Mouse (Mus musculus): ENCODE measurements around the gene Ankrd13d. TPM values are rescaled to one million over a fixed set of nuclear protein-coding genes. Genes with fewer than 3 reads are reported as not detected.

Ankrd13d gene
- total and polyA plus RNA-seq, 3 experiments: 3.8 to 55.1 (median 13.2) TPM

GRCm38 (mm10) chr19:4229451-4230076 lies 53.4 kb downstream of the Ankrd13d start:
- H3K27me3 ChIP-seq (replicated peaks): peaks cover 8% of the 10 kb centered on the region
- no peak for DNase-seq (ENCODE audit: extremely low read depth)
- H3K36me3 ChIP-seq (replicated peaks in 1 of 2; ENCODE audit: control insufficient read depth in 1 of 2, insufficient read depth in 1 of 2, low read length in 1 of 2): peaks cover 0 to 5% of the 10 kb centered on the region in 2 experiments
- H3K27ac ChIP-seq (ENCODE audit: insufficient read depth, low read depth): no peak overlapping the region
- dilution Hi-C loops (cut with MboI; ENCODE audit: extremely low pct_ligation_motif_present, extremely low pct_unique_long_range_greater_than_20kb, low sequenced_read_pairs) (no loop called here), in situ Hi-C loops (cut with MboI; ENCODE audit: low pct_ligation_motif_present, low pct_unique_long_range_greater_than_20kb, low sequenced_read_pairs) (no loop called here)
- peaks cover 24 to 63% of the 10 kb centered on the region in 2 experiments for H3K4me1 ChIP-seq (ENCODE audit: control insufficient read depth in 1 of 2, insufficient read depth in 2 of 2)
- no peaks in the 10 kb centered on the region for H3K9me3 ChIP-seq (replicated peaks; ENCODE audit: low read length)
- H3K9ac ChIP-seq (ENCODE audit: insufficient read depth, low read depth): no peak overlapping the region
- no peaks in the 10 kb centered on the region for H3K79me2 ChIP-seq (replicated peaks; ENCODE audit: control insufficient read depth, extremely low read depth, insufficient read depth, poor library complexity, severe bottlenecking)
- H3K4me2 ChIP-seq (ENCODE audit: insufficient read depth, low read depth, poor library complexity, severe bottlenecking): no peak overlapping the region
- no peak overlapping the region for H3K4me3 ChIP-seq (replicated peaks in 1 of 3; ENCODE audit: low read depth in 2 of 3, low read length in 2 of 3, poor library complexity in 1 of 3)
- TF ChIP-seq ZNF384 (IDR thresholded peaks at IDR 0.05; ENCODE audit: low read depth, low read length) (no peak), TBP (conservative IDR thresholded peaks at IDR 0.05; ENCODE audit: low read depth, low read length) (no peak), JUN (IDR thresholded peaks at IDR 0.05; ENCODE audit: insufficient read depth, low read depth, low read length) (no peak), MXI1 (IDR thresholded peaks at IDR 0.05; ENCODE audit: low read depth, low read length) (no peak), SIN3A (IDR thresholded peaks at IDR 0.05; ENCODE audit: low read length) (no peak), HCFC1 (IDR thresholded peaks at IDR 0.05; ENCODE audit: low read depth, low read length) (no peak), SMC3 (IDR thresholded peaks at IDR 0.05; ENCODE audit: low read depth, low read length) (no peak), ZKSCAN1 (IDR thresholded peaks at IDR 0.05; ENCODE audit: borderline replicate concordance, low read depth, low read length) (no peak), MEF2A (IDR thresholded peaks at IDR 0.05; ENCODE audit: borderline replicate concordance, low read depth, low read length) (no peak), MYC (IDR thresholded peaks at IDR 0.05; ENCODE audit: low read depth, low read length) (no peak), EP300 (IDR thresholded peaks at IDR 0.05; ENCODE audit: low read length) (no peak), GABPA (IDR thresholded peaks at IDR 0.05; ENCODE audit: insufficient replicate concordance, low read depth, low read length) (no peak)

GRCm38 (mm10) chr19:4228891-4229290 lies 54.0 kb downstream of the Ankrd13d start:
- no peak overlapping the region for H3K4me2 ChIP-seq (ENCODE audit: insufficient read depth, low read depth, poor library complexity, severe bottlenecking)
- no peak for DNase-seq (ENCODE audit: extremely low read depth)
- H3K27me3 ChIP-seq (replicated peaks): peaks cover 8% of the 10 kb centered on the region
- no peak for TF ChIP-seq TBP (conservative IDR thresholded peaks at IDR 0.05; ENCODE audit: low read depth, low read length)
- TF ChIP-seq MXI1 (IDR thresholded peaks at IDR 0.05; ENCODE audit: low read depth, low read length): no peak
- H3K4me1 ChIP-seq (ENCODE audit: control insufficient read depth in 1 of 2, insufficient read depth in 2 of 2): peaks cover 24 to 63% of the 10 kb centered on the region in 2 experiments
- H3K27ac ChIP-seq (ENCODE audit: insufficient read depth, low read depth): no peak overlapping the region
- H3K9me3 ChIP-seq (replicated peaks; ENCODE audit: low read length): no peaks in the 10 kb centered on the region
- in situ Hi-C loops (cut with MboI; ENCODE audit: low pct_ligation_motif_present, low pct_unique_long_range_greater_than_20kb, low sequenced_read_pairs): no loop called here
- H3K36me3 ChIP-seq (replicated peaks in 1 of 2; ENCODE audit: control insufficient read depth in 1 of 2, insufficient read depth in 1 of 2, low read length in 1 of 2): peaks cover 0 to 5% of the 10 kb centered on the region in 2 experiments
- no peaks in the 10 kb centered on the region for H3K79me2 ChIP-seq (replicated peaks; ENCODE audit: control insufficient read depth, extremely low read depth, insufficient read depth, poor library complexity, severe bottlenecking)
- H3K4me3 ChIP-seq (replicated peaks in 1 of 3; ENCODE audit: low read depth in 2 of 3, low read length in 2 of 3, poor library complexity in 1 of 3): no peak overlapping the region
- H3K9ac ChIP-seq (ENCODE audit: insufficient read depth, low read depth): no peak overlapping the region
- dilution Hi-C loops (cut with MboI; ENCODE audit: extremely low pct_ligation_motif_present, extremely low pct_unique_long_range_greater_than_20kb, low sequenced_read_pairs): no loop called here
